Mouse (Mus musculus): ENCODE measurements around the gene Mier2. TPM values are rescaled to one million over a fixed set of nuclear protein-coding genes. Genes with fewer than 3 reads are reported as not detected.

The Mier2 gene
- polyA plus RNA-seq, 1 experiment from 2014 or later, result 37.8 TPM

DNA sequence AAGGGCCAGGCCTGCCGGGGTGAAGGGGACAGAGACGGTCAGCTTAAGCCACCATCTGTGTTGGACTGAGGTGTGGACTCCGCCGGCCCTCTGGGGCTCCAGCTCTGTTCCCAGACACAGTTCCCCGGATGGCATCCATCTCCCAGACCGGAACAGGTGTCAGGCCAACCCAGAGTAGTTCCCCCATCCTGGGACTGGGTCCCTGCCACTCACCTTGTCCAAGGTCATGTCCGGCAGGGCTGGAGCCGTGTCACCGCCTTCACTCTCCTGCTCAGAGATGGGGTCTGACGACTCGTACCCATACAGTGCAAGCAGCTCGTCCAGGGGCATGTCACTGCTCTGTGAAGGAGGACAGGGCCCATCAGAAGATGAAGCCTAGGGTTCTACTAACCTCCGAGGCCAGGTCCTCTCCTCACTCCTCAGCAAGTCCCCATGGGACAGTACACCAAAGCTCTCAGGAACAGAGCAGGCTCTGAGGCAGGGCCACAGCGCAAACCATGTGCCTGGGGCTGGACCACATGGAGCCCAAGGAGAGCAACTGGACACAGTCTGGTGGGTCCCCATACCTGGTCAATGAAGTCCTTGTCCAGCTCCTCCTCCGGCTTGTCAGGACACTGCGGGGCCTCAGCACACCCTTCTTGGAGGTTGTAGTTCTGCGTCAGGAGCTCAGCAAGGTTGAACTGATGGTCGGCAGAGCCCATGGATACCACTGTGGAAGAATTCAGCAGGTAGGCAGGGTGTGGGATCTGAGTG lies 5.9 kb downstream of the Mier2 start:
- 96% methylated on average over 18 of the region's 18 CpGs for WGBS
- no peak for ATAC-seq (ENCODE audit: low FRiP score)
- H3K9me3 ChIP-seq (ENCODE audit: control insufficient read depth, low read length), result no peaks in the 10 kb centered on the region
- peaks cover 6% of the 10 kb centered on the region for H3K4me1 ChIP-seq (replicated peaks; ENCODE audit: control insufficient read depth, insufficient read depth, low read length)
- H3K36me3 ChIP-seq (ENCODE audit: control insufficient read depth, insufficient read depth, low read length), result peaks cover 17% of the 10 kb centered on the region
- no peak overlapping the region for H3K4me2 ChIP-seq (replicated peaks; ENCODE audit: low read depth, low read length)
- no peak overlapping the region for H3K9ac ChIP-seq (ENCODE audit: low read depth, low read length)
- no peaks in the 10 kb centered on the region for H3K27me3 ChIP-seq (ENCODE audit: control insufficient read depth, insufficient read depth, low read length)
- H3K27ac ChIP-seq (ENCODE audit: low read depth, low read length), result no peak overlapping the region
- DNase-seq (ENCODE audit: low spot score), result no peak
- no peak overlapping the region for H3K4me3 ChIP-seq (ENCODE audit: low read depth, low read length)

DNA sequence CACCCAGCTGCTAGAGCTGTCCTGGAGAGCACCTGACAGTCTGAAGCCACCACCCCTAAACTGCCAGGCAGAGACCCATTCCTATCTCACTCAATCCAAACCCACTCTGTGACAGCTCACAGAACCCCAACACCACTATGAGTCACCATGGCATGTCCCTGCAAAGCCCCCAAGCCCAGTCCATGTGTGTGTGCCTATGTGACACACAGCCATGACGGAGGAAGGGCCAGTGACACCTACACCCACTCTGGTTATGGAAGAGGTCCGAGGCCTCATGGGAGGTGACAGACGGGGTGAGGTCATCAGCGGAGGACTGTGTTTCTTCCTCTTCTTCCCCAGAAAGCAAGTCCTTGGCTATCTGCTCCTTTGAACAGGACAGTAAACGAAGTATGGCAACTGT lies 6.5 kb downstream of the Mier2 start:
- no peak for ATAC-seq (ENCODE audit: low FRiP score)
- H3K4me2 ChIP-seq (replicated peaks; ENCODE audit: low read depth, low read length), result no peak overlapping the region
- H3K9ac ChIP-seq (ENCODE audit: low read depth, low read length), result no peak overlapping the region
- peaks cover 1% of the 10 kb centered on the region for H3K4me1 ChIP-seq (replicated peaks; ENCODE audit: control insufficient read depth, insufficient read depth, low read length)
- H3K4me3 ChIP-seq (ENCODE audit: low read depth, low read length), result no peak overlapping the region
- H3K36me3 ChIP-seq (ENCODE audit: control insufficient read depth, insufficient read depth, low read length), result peaks cover 17% of the 10 kb centered on the region
- DNase-seq (ENCODE audit: low spot score), result no peak
- H3K9me3 ChIP-seq (ENCODE audit: control insufficient read depth, low read length), result no peaks in the 10 kb centered on the region
- H3K27me3 ChIP-seq (ENCODE audit: control insufficient read depth, insufficient read depth, low read length), result no peaks in the 10 kb centered on the region
- H3K27ac ChIP-seq (ENCODE audit: low read depth, low read length), result no peak overlapping the region
- WGBS, result 94% methylated on average over 5 of the region's 5 CpGs

DNA sequence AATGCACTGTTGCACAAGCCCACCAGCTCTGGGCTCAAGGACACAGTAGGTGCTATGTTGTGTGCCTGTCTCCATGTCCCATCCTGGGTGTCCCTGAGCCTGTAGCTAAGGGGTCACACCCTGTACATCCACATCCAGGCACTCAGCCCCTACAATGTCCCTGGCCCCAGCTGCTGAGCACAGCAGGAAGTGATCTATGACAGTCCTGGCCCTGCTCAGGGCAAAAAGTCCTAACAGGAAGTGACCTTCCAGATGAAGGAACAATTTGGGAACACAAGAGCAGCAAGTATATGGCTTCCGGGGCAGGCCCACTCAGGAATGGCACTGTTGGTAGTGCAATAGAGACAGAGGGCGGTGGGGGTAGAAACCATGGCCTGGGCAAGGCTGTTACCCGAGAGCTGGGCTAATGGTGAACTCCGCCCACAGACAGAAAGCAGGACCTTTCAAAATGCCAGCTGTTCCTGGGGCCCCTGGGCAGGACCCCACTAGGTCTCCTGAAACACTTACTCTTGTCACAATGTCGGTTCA lies 7.8 kb downstream of the Mier2 start:
- no peak for ATAC-seq (ENCODE audit: low FRiP score)

GRCm38 (mm10) chr10:79546483-79546882 lies 8.5 kb downstream of the Mier2 start:
- Histone ChIP-seq H3K4me1 (replicated peaks; ENCODE audit: control insufficient read depth, insufficient read depth, low read length) (no peaks in the 10 kb centered on the region), H3K9ac (ENCODE audit: low read depth, low read length) (no peak overlapping the region), H3K4me3 (ENCODE audit: low read depth, low read length) (no peak overlapping the region), H3K9me3 (ENCODE audit: control insufficient read depth, low read length) (no peaks in the 10 kb centered on the region), H3K36me3 (ENCODE audit: control insufficient read depth, insufficient read depth, low read length) (peaks cover 28% of the 10 kb centered on the region), H3K4me2 (replicated peaks; ENCODE audit: low read depth, low read length) (no peak overlapping the region), H3K27ac (ENCODE audit: low read depth, low read length) (no peak overlapping the region), H3K27me3 (ENCODE audit: control insufficient read depth, insufficient read depth, low read length) (no peaks in the 10 kb centered on the region)
- DNase-seq (ENCODE audit: low spot score), result no peak
- ATAC-seq (ENCODE audit: low FRiP score), result no peak
- 90% methylated on average over 11 of the region's 11 CpGs for WGBS

More for the DNA sequence above, 7.8 kb downstream of the Mier2 start:
- Histone ChIP-seq H3K36me3 (ENCODE audit: control insufficient read depth, insufficient read depth, low read length) (peaks cover 21% of the 10 kb centered on the region), H3K4me3 (ENCODE audit: low read depth, low read length) (no peak overlapping the region), H3K27ac (ENCODE audit: low read depth, low read length) (no peak overlapping the region), H3K4me2 (replicated peaks; ENCODE audit: low read depth, low read length) (no peak overlapping the region), H3K9ac (ENCODE audit: low read depth, low read length) (no peak overlapping the region), H3K4me1 (replicated peaks; ENCODE audit: control insufficient read depth, insufficient read depth, low read length) (no peaks in the 10 kb centered on the region), H3K27me3 (ENCODE audit: control insufficient read depth, insufficient read depth, low read length) (no peaks in the 10 kb centered on the region), H3K9me3 (ENCODE audit: control insufficient read depth, low read length) (no peaks in the 10 kb centered on the region)
- 74% methylated on average over 5 of the region's 5 CpGs for WGBS
- no peak for DNase-seq (ENCODE audit: low spot score)

DNA sequence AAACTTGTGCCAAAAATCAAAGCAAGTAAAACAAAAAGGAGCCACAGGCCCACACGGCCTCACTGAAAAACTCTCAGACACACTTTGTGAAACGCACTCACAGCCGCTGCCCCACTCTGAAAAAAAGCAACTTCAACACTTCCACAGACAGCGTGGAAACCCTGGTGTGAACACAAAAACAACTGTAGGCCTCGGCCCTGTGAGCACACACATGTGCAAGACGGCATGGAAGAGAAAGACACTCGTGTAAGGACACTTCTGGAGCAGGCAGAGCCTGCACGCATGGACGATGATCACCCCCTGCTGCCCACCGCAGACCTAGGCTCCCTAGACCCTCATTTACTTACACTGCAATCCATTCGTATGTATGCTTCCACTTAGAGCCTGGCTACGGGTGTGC lies 9.1 kb downstream of the Mier2 start:
- Histone ChIP-seq H3K27ac (ENCODE audit: low read depth, low read length) (no peak overlapping the region), H3K27me3 (ENCODE audit: control insufficient read depth, insufficient read depth, low read length) (no peaks in the 10 kb centered on the region), H3K9ac (ENCODE audit: low read depth, low read length) (no peak overlapping the region), H3K4me1 (replicated peaks; ENCODE audit: control insufficient read depth, insufficient read depth, low read length) (no peaks in the 10 kb centered on the region), H3K9me3 (ENCODE audit: control insufficient read depth, low read length) (no peaks in the 10 kb centered on the region), H3K4me3 (ENCODE audit: low read depth, low read length) (no peak overlapping the region), H3K4me2 (replicated peaks; ENCODE audit: low read depth, low read length) (no peak overlapping the region), H3K36me3 (ENCODE audit: control insufficient read depth, insufficient read depth, low read length) (peaks cover 28% of the 10 kb centered on the region)
- 90% methylated on average over 12 of the region's 12 CpGs for WGBS
- ATAC-seq (ENCODE audit: low FRiP score) (no peak), DNase-seq (ENCODE audit: low spot score) (no peak)

DNA sequence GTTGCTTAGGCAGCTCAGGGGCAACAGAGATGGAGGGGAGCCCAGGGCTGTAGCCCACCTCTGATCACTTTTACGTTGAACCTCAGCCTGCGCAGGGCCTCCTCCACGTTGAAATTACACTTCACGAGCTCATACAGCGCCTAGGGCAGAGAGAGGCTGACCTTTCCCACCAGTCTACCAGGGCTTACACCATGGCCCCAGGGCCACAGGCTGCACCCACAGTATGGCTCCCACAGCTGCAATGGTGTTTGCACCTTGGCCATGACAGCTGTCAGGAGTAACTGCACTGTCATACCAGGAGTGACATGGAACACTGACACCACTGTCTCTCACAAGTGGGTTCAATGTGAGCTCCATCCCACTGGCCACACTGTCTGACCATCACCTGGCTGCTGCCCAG lies 10.4 kb downstream of the Mier2 start:
- DNase-seq (ENCODE audit: low spot score) (no peak), ATAC-seq (ENCODE audit: low FRiP score) (no peak)
- no peaks in the 10 kb centered on the region for H3K4me1 ChIP-seq (replicated peaks; ENCODE audit: control insufficient read depth, insufficient read depth, low read length)
- H3K4me2 ChIP-seq (replicated peaks; ENCODE audit: low read depth, low read length), result no peak overlapping the region
- no peak overlapping the region for H3K9ac ChIP-seq (ENCODE audit: low read depth, low read length)
- H3K27ac ChIP-seq (ENCODE audit: low read depth, low read length), result no peak overlapping the region
- 90% methylated on average over 5 of the region's 5 CpGs for WGBS
- H3K36me3 ChIP-seq (ENCODE audit: control insufficient read depth, insufficient read depth, low read length), result peaks cover 36% of the 10 kb centered on the region
- H3K4me3 ChIP-seq (ENCODE audit: low read depth, low read length), result no peak overlapping the region
- H3K9me3 ChIP-seq (ENCODE audit: control insufficient read depth, low read length), result no peaks in the 10 kb centered on the region
- H3K27me3 ChIP-seq (ENCODE audit: control insufficient read depth, insufficient read depth, low read length), result no peaks in the 10 kb centered on the region

GRCm38 (mm10) chr10:79543884-79544597 lies 11.0 kb downstream of the Mier2 start:
- no peak for DNase-seq (ENCODE audit: low spot score)
- H3K36me3 ChIP-seq (ENCODE audit: control insufficient read depth, insufficient read depth, low read length), result peaks cover 33% of the 10 kb centered on the region
- 87% methylated on average over 9 of the region's 9 CpGs for WGBS

DNA sequence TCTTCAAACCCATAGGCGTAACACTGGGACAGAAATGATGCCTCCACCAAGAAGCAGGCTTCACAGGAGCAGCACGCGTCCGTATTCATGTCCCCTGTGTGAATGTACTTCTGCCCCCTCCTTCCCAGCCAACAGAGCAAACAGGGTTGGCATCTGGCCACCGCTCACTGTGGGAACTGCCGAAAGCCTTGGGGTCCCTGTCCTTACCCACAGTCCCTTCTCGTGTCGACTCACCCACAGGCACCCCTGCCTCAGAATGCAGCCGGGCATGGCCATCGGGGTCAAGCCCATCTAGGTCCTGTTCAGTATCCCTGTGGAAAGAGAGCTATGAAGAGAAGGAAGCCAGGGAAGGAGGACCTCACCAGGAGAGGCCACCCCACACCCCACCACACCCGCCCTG lies 12.8 kb downstream of the Mier2 start:
- no peak overlapping the region for H3K27ac ChIP-seq (ENCODE audit: low read depth, low read length)
- H3K27me3 ChIP-seq (ENCODE audit: control insufficient read depth, insufficient read depth, low read length), result no peaks in the 10 kb centered on the region
- no peak overlapping the region for H3K4me3 ChIP-seq (ENCODE audit: low read depth, low read length)
- H3K4me1 ChIP-seq (replicated peaks; ENCODE audit: control insufficient read depth, insufficient read depth, low read length), result no peaks in the 10 kb centered on the region
- H3K9me3 ChIP-seq (ENCODE audit: control insufficient read depth, low read length), result no peaks in the 10 kb centered on the region
- WGBS, result 95% methylated on average over 11 of the region's 11 CpGs
- no peak for DNase-seq (ENCODE audit: low spot score)
- peaks cover 27% of the 10 kb centered on the region for H3K36me3 ChIP-seq (ENCODE audit: control insufficient read depth, insufficient read depth, low read length)
- H3K9ac ChIP-seq (ENCODE audit: low read depth, low read length), result no peak overlapping the region
- no peak for ATAC-seq (ENCODE audit: low FRiP score)
- no peak overlapping the region for H3K4me2 ChIP-seq (replicated peaks; ENCODE audit: low read depth, low read length)

More at GRCm38 (mm10) chr10:79543884-79544597, 11.0 kb downstream of the Mier2 start:
- Histone ChIP-seq H3K4me1 (replicated peaks; ENCODE audit: control insufficient read depth, insufficient read depth, low read length) (no peaks in the 10 kb centered on the region), H3K27me3 (ENCODE audit: control insufficient read depth, insufficient read depth, low read length) (no peaks in the 10 kb centered on the region), H3K4me2 (replicated peaks; ENCODE audit: low read depth, low read length) (no peak overlapping the region), H3K27ac (ENCODE audit: low read depth, low read length) (no peak overlapping the region), H3K4me3 (ENCODE audit: low read depth, low read length) (no peak overlapping the region), H3K9me3 (ENCODE audit: control insufficient read depth, low read length) (no peaks in the 10 kb centered on the region), H3K9ac (ENCODE audit: low read depth, low read length) (no peak overlapping the region)
- ATAC-seq (ENCODE audit: low FRiP score), result no peak

Data from hindbrain, embryonic 11.5 days (tissue).